Mouse (Mus musculus): ENCODE results near the gene Tenm2. TPM values are rescaled to one million over a fixed set of nuclear protein-coding genes. Genes with fewer than 3 reads are reported as not detected.

The Tenm2 gene
- polyA plus RNA-seq, 1 experiment from 2014 or later: 1.8 TPM

DNA sequence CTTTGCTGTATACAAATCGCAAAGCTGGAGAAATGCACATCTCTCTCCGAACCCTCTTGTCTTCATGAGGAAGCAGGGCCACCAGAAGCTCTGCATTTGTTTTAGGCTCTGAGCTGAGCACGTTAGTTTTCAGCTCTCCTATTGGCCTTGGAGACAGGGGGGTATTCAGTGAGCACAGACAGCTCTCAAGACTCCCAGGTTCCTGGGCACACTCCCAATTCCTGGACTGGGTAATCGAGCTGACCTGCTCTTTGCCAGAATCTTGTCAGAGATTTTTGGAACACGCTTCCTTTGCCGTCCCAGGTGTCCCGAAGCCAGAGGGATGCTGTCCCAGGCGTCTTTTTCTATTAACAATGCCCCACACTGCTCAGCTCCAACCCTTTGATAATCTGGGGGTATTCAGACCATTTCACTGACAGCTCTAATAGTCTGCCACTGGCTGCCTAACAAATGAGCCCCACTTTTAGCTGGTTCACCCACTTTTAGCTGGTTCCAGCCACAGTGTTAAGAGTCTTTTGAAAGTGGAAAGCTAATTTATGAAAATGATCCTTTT is 1161.7 kb downstream of the Tenm2 start:
- Histone ChIP-seq H3K4me3 (no peak overlapping the region), H3K27me3 (ENCODE audit: poor library complexity, severe bottlenecking) (peaks cover 69% of the 10 kb centered on the region), H3K4me1 (peaks cover 19% of the 10 kb centered on the region), H3K36me3 (replicated peaks) (no peaks in the 10 kb centered on the region), H3K27ac (no peak overlapping the region), H3K9me3 (no peaks in the 10 kb centered on the region)
- no peak for DNase-seq (ENCODE audit: extremely low spot score, low spot score)
- WGBS: 63% methylated on average over 8 of the region's 8 CpGs

DNA sequence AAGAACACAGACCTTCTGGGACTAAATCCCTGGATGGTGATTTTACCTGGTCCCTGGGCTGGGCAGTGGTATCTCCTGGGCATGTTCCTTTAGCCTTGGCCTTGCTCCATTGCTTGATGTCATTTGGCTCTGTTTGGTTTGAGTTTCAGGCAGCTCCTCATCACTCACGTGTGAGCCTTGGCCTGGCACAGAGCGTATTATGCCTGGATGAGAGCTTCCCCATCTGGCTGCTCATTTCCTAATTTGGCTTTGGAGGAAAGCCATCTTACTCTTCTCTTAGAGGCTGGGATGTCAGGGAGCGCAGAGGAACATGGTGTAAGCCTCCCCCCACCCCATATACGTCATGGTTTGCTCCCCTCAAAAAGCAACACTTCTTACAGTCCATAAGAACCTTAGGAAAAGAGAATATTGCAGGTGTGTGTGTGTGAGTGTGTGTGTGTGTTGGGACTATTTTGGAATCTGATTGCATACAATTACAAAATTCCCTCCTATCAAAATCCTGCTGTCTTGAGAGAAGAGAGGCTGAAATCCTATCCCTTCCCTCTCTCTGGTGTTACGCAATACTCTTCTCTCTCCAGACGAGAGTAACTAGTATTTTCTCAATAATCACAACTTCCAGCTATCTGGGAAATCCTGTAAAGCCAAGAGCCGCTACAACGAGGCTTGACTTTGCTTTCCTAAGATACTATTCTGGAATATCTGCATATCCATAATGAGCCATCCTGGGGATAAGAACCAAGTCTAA is 1162.5 kb downstream of the Tenm2 start:
- Histone ChIP-seq H3K36me3 (replicated peaks) (no peaks in the 10 kb centered on the region), H3K27me3 (ENCODE audit: poor library complexity, severe bottlenecking) (peaks cover 66% of the 10 kb centered on the region), H3K4me1 (peaks cover 18% of the 10 kb centered on the region), H3K27ac (no peak overlapping the region), H3K9me3 (no peaks in the 10 kb centered on the region), H3K4me3 (no peak overlapping the region)
- DNase-seq (ENCODE audit: extremely low spot score, low spot score): no peak
- WGBS: 88% methylated on average over 8 of the region's 8 CpGs

DNA sequence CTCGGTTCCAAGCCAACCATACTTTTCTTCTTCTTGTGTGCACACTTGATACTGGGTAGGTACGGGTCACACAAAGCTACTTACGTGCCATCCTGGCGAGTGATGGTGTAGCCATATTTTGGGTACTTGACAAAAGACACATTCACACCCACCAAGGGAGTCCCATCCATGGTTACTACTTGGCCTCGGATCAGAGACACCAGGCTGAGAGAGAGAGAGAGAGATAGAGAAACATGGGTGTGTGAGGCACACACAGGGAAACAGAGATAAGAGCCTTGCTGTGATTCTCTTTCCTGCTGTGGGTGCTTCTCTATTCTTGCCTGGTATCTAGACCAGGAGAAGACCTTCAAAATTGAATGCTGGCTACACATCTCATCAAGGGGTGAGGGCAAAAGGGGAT is 1163.1 kb downstream of the Tenm2 start:
- Histone ChIP-seq H3K27me3 (ENCODE audit: poor library complexity, severe bottlenecking) (peaks cover 63% of the 10 kb centered on the region), H3K36me3 (replicated peaks) (no peaks in the 10 kb centered on the region), H3K4me3 (no peak overlapping the region), H3K9me3 (no peaks in the 10 kb centered on the region), H3K4me1 (peaks cover 18% of the 10 kb centered on the region), H3K27ac (no peak overlapping the region)
- WGBS: 83% methylated on average over 5 of the region's 5 CpGs
- DNase-seq (ENCODE audit: extremely low spot score, low spot score): no peak

DNA sequence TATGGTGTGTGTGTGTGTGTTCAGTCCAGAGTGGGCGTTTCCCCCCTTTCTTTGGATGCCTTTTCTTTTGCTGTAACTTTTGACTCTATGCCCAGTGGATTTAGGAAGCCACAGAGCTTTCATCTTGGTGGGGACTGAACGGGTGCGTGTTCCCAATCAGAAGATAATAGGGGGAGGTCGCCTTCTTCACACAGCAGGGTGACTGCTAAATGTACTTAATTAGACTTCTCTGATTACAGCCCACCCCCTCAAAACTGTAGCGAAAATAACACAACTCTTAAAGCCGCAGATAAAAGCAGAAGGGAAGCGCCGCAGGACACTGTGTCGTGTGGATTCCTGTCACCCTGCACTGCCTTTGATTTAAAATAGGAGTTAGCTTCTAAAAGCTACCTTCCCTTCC is 1163.7 kb downstream of the Tenm2 start:
- DNase-seq (ENCODE audit: extremely low spot score, low spot score): no peak
- 36% methylated on average over 9 of the region's 9 CpGs for WGBS
- Histone ChIP-seq H3K4me3 (no peak overlapping the region), H3K9me3 (no peaks in the 10 kb centered on the region), H3K27ac (no peak overlapping the region), H3K4me1 (peaks cover 18% of the 10 kb centered on the region), H3K27me3 (ENCODE audit: poor library complexity, severe bottlenecking) (peaks cover 63% of the 10 kb centered on the region), H3K36me3 (replicated peaks) (no peaks in the 10 kb centered on the region)

DNA sequence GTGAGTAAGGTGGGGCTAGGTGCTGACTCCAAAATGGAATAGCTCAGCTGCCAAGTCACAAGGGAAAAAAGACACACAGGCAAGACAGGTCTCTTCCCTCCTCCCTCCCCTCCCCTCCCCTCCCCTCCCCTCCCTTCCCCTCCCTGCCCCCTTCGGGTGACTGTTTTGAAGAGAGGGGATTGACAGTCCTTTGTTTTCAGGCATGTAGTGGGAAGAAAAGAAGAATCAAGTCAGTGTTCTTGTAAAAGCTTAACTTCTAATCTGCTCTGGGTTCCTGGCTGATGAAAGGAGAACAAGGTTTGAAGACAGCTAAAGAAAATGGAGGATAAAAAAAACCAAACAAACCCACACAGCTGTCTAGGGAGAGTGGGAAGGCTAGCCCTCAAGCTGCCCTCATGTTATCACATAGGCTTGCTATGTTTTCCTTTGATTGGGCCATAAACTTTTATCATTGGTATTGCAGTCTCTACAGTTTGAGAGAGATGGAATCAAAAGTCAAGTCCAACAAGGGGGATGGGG is 1176.4 kb downstream of the Tenm2 start:
- Histone ChIP-seq H3K27ac (peak overlapping the region; percentile 40), H3K36me3 (replicated peaks) (no peaks in the 10 kb centered on the region), H3K4me3 (no peak overlapping the region), H3K27me3 (ENCODE audit: poor library complexity, severe bottlenecking) (peaks cover 66% of the 10 kb centered on the region), H3K9me3 (no peaks in the 10 kb centered on the region), H3K4me1 (peaks cover 57% of the 10 kb centered on the region)
- 0% methylated on average over 1 of the region's 1 CpGs for WGBS
- DNase-seq (ENCODE audit: extremely low spot score, low spot score): no peak

DNA sequence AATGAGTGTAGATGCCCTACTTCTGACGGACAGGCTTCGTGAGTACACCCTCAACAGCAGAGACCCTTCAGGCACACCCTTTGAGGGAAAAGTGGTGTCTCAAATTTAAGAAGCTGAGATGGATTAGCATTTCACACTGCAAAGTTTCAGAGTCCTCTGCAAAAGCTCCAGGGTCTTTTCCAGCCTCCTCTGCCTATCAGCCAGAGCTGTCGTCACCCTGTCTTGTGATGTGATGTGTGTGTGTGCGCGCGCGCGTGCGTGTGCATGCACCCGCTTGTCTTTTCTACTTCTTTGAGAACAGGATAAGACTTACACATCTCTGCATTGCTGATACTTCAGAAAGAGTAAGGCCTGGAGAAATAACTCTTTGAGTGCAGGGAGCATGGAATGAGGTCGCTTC is 1179.2 kb downstream of the Tenm2 start:
- DNase-seq (ENCODE audit: extremely low spot score, low spot score): no peak
- Histone ChIP-seq H3K4me3 (no peak overlapping the region), H3K27ac (no peak overlapping the region), H3K36me3 (replicated peaks) (no peaks in the 10 kb centered on the region), H3K4me1 (peaks cover 85% of the 10 kb centered on the region), H3K27me3 (ENCODE audit: poor library complexity, severe bottlenecking) (peaks cover 72% of the 10 kb centered on the region), H3K9me3 (no peaks in the 10 kb centered on the region)
- 94% methylated on average over 11 of the region's 11 CpGs for WGBS

DNA sequence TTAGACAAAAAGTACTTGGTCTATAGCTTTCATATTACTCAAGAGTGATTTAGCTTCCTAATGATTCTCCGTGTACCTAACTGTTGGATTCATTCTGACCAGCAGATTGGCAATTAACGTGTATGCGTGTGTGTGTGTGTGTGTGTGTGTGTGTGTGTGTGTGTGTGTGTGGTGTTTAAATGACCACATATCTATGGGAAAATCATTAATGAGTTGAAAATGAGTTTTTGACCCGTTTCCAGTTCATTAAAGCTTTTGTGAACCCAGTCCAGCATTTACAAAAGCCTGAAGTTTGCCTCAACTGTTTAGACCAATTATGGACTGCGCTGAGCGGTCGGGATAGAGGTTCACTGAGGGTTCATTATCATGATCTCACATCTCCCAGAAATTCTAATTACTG is 1181.4 kb downstream of the Tenm2 start:
- 42% methylated on average over 7 of the region's 7 CpGs for whole genome bisulfite sequencing
- peaks cover 78% of the 10 kb centered on the region for H3K27me3 ChIP-seq (ENCODE audit: poor library complexity, severe bottlenecking)
- H3K36me3 ChIP-seq (replicated peaks): no peaks in the 10 kb centered on the region
- peak overlapping the region; percentile 79; the same call in 1 of the 2 replicates for H3K27ac ChIP-seq
- DNase-seq (ENCODE audit: extremely low spot score, low spot score): peak; percentile 78
- H3K4me1 ChIP-seq: peaks cover 88% of the 10 kb centered on the region
- H3K9me3 ChIP-seq: no peaks in the 10 kb centered on the region
- H3K4me3 ChIP-seq: no peak overlapping the region

DNA sequence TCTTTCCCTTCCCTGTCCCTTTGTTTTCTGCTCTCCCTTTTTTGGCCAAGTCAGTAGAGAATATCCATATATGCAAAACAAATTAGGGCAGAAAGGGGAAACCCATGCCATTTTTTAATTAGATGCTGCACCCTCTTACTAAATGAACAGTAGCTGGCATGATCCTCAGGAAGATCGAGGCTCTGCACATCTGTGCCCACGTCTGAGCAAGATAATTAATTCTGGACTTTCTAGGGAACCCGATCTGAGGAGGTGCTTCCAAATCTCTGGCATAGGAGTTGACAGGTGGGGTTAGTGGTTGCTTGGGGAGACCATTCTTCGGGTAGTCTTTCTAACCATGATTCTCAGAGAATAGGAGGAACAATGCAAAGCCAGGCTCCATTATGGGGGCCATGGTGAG is 1182.3 kb downstream of the Tenm2 start:
- H3K4me1 ChIP-seq: peaks cover 84% of the 10 kb centered on the region
- no peaks in the 10 kb centered on the region for H3K36me3 ChIP-seq (replicated peaks)
- no peaks in the 10 kb centered on the region for H3K9me3 ChIP-seq
- no peak overlapping the region for H3K4me3 ChIP-seq
- peak overlapping the region; percentile 79 for H3K27ac ChIP-seq
- DNase-seq (ENCODE audit: extremely low spot score, low spot score): no peak
- WGBS: 62% methylated on average over 4 of the region's 4 CpGs
- peaks cover 78% of the 10 kb centered on the region for H3K27me3 ChIP-seq (ENCODE audit: poor library complexity, severe bottlenecking)

DNA sequence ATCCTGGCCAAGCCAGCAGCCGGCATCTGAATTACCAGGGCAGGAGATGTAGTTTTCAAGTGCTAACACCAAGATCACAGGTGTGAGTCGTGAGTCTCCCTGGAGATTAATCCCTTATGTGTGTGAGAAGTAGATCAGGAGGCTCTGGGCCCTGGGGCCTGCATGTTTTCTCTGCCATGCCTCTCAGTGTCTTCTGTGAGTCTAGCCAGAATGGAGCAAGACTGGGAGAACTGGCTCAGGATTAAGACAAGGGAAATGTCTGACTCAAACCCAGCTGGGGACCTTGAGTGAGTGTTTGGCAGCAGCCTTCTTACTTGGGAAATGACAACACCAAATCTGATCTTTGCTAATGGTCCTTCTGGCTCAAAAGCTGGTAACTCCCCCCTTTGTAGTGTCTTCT is 1183.2 kb downstream of the Tenm2 start:
- no peak for DNase-seq (ENCODE audit: extremely low spot score, low spot score)
- H3K36me3 ChIP-seq (replicated peaks): no peaks in the 10 kb centered on the region
- H3K4me1 ChIP-seq: peaks cover 77% of the 10 kb centered on the region
- no peak overlapping the region for H3K4me3 ChIP-seq
- peak overlapping the region; percentile 44; the same call in 1 of the 2 replicates for H3K27ac ChIP-seq
- H3K27me3 ChIP-seq (ENCODE audit: poor library complexity, severe bottlenecking): peaks cover 77% of the 10 kb centered on the region
- 65% methylated on average over 2 of the region's 2 CpGs for WGBS
- no peaks in the 10 kb centered on the region for H3K9me3 ChIP-seq

DNA sequence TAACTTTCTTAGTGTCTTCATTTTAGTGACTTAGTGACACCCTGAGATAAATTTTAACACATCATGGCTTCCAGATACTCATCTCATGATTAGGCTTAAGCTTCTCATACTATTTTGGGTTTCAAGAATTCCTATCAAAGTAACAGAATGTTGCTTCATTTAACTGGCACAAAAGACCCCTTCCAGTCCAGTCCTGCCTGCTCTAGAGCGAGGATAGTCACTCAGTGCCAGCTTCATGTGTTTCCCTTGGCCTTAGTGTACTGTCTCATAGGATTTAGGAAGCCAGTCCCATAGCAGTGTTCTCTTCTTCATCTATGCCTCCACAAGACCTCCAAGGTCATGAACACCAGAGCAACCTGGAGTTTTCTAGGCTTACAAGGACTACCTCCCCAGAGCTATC is 1183.7 kb downstream of the Tenm2 start:
- Histone ChIP-seq H3K36me3 (replicated peaks) (peaks cover 3% of the 10 kb centered on the region), H3K4me3 (no peak overlapping the region), H3K27ac (peak overlapping the region; percentile 44; the same call in 1 of the 2 replicates), H3K4me1 (peaks cover 77% of the 10 kb centered on the region), H3K27me3 (ENCODE audit: poor library complexity, severe bottlenecking) (peaks cover 79% of the 10 kb centered on the region), H3K9me3 (peaks cover 4% of the 10 kb centered on the region; the same call in 1 of the 2 replicates)
- 88% methylated on average over 1 of the region's 1 CpGs for WGBS
- no peak for DNase-seq (ENCODE audit: extremely low spot score, low spot score)

DNA sequence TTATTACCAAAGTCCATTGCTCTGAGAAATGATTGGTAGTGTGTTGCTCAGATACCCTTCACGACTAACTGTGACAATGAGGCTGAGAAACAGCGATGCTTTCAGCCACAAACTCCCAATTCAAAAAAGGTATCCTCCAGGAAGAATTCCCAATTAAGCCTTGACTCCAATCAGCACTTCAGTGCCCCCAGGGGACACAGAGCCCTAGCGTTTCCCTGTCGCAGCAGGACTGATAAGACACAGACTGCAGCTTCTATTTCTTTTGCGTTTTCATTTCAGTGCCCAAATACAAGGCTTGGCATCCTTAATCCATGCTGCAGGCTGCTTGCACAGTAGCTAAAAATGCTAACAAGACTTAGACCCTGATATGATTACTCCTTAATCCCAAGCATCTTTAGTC is 1186.2 kb downstream of the Tenm2 start:
- 10% methylated on average over 5 of the region's 5 CpGs for WGBS
- peaks cover 60% of the 10 kb centered on the region for H3K4me1 ChIP-seq
- H3K36me3 ChIP-seq (replicated peaks): peaks cover 5% of the 10 kb centered on the region
- H3K27me3 ChIP-seq (ENCODE audit: poor library complexity, severe bottlenecking): peaks cover 73% of the 10 kb centered on the region
- H3K9me3 ChIP-seq: peaks cover 6% of the 10 kb centered on the region; the same call in 1 of the 2 replicates
- no peak overlapping the region for H3K27ac ChIP-seq
- DNase-seq (ENCODE audit: extremely low spot score, low spot score): no peak
- no peak overlapping the region for H3K4me3 ChIP-seq

DNA sequence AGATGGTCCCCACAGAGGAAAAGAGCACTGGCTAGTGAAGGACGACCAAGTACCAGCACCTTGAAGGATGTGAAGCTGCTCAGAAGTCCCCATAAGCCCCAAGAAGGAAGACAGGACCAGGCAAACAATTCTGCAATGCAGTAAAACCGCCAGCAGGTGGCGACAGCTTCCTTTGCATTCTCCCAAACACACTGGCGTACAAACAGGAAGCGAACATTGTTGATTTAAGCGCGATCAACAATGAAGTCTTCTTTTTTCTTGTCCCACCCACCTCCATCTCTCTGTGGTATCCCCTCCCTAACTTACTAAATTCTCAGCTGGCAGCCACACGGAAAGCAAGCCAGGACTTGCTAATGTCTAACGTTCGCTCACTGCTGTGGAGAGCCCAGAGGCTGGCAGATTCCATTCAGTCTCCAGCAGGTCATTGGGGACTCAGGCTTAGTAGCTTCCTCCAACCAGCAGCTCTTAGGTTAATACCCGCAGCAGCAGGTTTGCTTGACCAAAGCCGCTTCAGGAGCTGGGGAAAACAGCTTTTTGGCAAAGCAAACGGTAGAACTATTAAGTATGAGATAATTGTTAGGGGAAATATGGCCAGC is 1190.0 kb downstream of the Tenm2 start:
- Histone ChIP-seq H3K27me3 (ENCODE audit: poor library complexity, severe bottlenecking) (peaks cover 63% of the 10 kb centered on the region), H3K9me3 (peaks cover 6% of the 10 kb centered on the region; the same call in 1 of the 2 replicates), H3K36me3 (replicated peaks) (peaks cover 5% of the 10 kb centered on the region), H3K4me1 (peaks cover 29% of the 10 kb centered on the region), H3K27ac (peak overlapping the region; percentile 84), H3K4me3 (peak overlapping the region; percentile 52)
- WGBS: 2% methylated on average over 13 of the region's 13 CpGs
- peak; percentile 82 for DNase-seq (ENCODE audit: extremely low spot score, low spot score)

DNA sequence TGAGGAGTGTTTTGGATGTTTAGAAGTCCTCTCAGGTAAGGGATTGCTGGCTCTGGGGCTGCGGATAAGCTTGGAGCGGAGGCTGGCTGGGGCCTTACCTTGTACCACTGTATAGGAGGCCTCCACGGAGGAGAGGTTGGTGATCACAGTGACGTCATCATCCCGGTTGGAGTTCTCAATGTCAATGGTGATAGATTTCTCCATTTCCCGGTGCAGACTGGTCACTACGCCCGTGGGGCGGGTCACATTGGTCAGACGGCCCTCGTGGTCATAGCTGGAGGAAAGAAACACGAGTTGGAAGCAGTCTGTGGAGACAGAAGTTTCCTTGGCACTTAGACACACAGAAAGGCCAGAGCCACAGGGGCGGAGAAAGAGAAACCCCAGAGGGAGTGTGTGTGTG is 1194.4 kb downstream of the Tenm2 start:
- no peak for DNase-seq (ENCODE audit: extremely low spot score, low spot score)
- peaks cover 34% of the 10 kb centered on the region for H3K4me1 ChIP-seq
- H3K9me3 ChIP-seq: no peaks in the 10 kb centered on the region
- H3K27ac ChIP-seq: no peak overlapping the region
- no peaks in the 10 kb centered on the region for H3K36me3 ChIP-seq (replicated peaks)
- 88% methylated on average over 13 of the region's 13 CpGs for WGBS
- H3K27me3 ChIP-seq (ENCODE audit: poor library complexity, severe bottlenecking): peaks cover 37% of the 10 kb centered on the region
- H3K4me3 ChIP-seq: no peak overlapping the region

All from forebrain, embryonic 10.5 days (tissue).